Mouse (Mus musculus): ENCODE measurements around the gene Spint2. TPM values are rescaled to one million over a fixed set of nuclear protein-coding genes. Genes with fewer than 3 reads are reported as not detected.

The Spint2 gene
- polyA plus RNA-seq, 1 experiment from 2014 or later = 80.7 TPM

- Histone ChIP-seq H3K36me3 (ENCODE audit: control insufficient read depth, insufficient read depth, low read length) (no peaks in the 10 kb centered on the region), H3K4me3 (ENCODE audit: low read depth, low read length) (no peak overlapping the region), H3K4me1 (ENCODE audit: control insufficient read depth, insufficient read depth, low read length) (no peaks in the 10 kb centered on the region; the same call in 1 of the 2 replicates), H3K9ac (ENCODE audit: low read length) (no peak overlapping the region), H3K27ac (replicated peaks; ENCODE audit: low read depth, low read length) (no peak overlapping the region), H3K27me3 (ENCODE audit: control insufficient read depth, insufficient read depth, low read length) (peaks cover 26% of the 10 kb centered on the region), H3K9me3 (ENCODE audit: control insufficient read depth, low read length) (no peaks in the 10 kb centered on the region), H3K4me2 (ENCODE audit: low read depth, severe bottlenecking) (no peak overlapping the region)
- WGBS = 85% methylated on average over 6 of the region's 6 CpGs
- no peak for DNase-seq (ENCODE audit: low spot score)
- ATAC-seq (ENCODE audit: insufficient number of reproducible peaks, low FRiP score, low TSS enrichment, low read depth) = no peak
These were observed 48.0 kb downstream of the Spint2 start for GRCm38 (mm10) chr7:29233745-29234144.

GRCm38 (mm10) chr7:29232247-29233013, 49.3 kb downstream of the Spint2 start, which contains the start of gene Kcnk6:
Gene Kcnk6, minus strand, starts transcription at chr7:29232515.
- peaks cover 26% of the 10 kb centered on the region for H3K27me3 ChIP-seq (ENCODE audit: control insufficient read depth, insufficient read depth, low read length)
- H3K27ac ChIP-seq (replicated peaks; ENCODE audit: low read depth, low read length) = no peak within 1 kb of the TSS
- peak within 1 kb of the TSS; percentile 53 for H3K4me3 ChIP-seq (ENCODE audit: low read depth, low read length)
- no peaks in the 10 kb centered on the region for H3K36me3 ChIP-seq (ENCODE audit: control insufficient read depth, insufficient read depth, low read length)
- no peaks in the 10 kb centered on the region for H3K4me1 ChIP-seq (ENCODE audit: control insufficient read depth, insufficient read depth, low read length)
- ATAC-seq (ENCODE audit: insufficient number of reproducible peaks, low FRiP score, low TSS enrichment, low read depth) = peak; percentile 26; the same call in 1 of the 2 replicates
- H3K9me3 ChIP-seq (ENCODE audit: control insufficient read depth, low read length) = no peaks in the 10 kb centered on the region
- 2% methylated on average over 56 of the region's 62 CpGs for WGBS
- peak within 1 kb of the TSS; percentile 90 for H3K4me2 ChIP-seq (ENCODE audit: low read depth, severe bottlenecking)
- DNase-seq (ENCODE audit: low spot score) = peak; percentile 41
- peak within 1 kb of the TSS; percentile 75 for H3K9ac ChIP-seq (ENCODE audit: low read length)

GRCm38 (mm10) chr7:29231517-29231916, 50.2 kb downstream of the Spint2 start:
- ATAC-seq (ENCODE audit: insufficient number of reproducible peaks, low FRiP score, low TSS enrichment, low read depth) (no peak), DNase-seq (ENCODE audit: low spot score) (no peak)
- no peaks in the 10 kb centered on the region for H3K36me3 ChIP-seq (ENCODE audit: control insufficient read depth, insufficient read depth, low read length)
- WGBS = 53% methylated on average over 3 of the region's 3 CpGs
- H3K4me1 ChIP-seq (ENCODE audit: control insufficient read depth, insufficient read depth, low read length) = no peaks in the 10 kb centered on the region
- H3K9ac ChIP-seq (ENCODE audit: low read length) = no peak overlapping the region
- H3K9me3 ChIP-seq (ENCODE audit: control insufficient read depth, low read length) = no peaks in the 10 kb centered on the region
- H3K4me2 ChIP-seq (ENCODE audit: low read depth, severe bottlenecking) = peak overlapping the region; percentile 90; the same call in 1 of the 2 replicates
- H3K27ac ChIP-seq (replicated peaks; ENCODE audit: low read depth, low read length) = no peak overlapping the region
- H3K27me3 ChIP-seq (ENCODE audit: control insufficient read depth, insufficient read depth, low read length) = peaks cover 26% of the 10 kb centered on the region
- H3K4me3 ChIP-seq (ENCODE audit: low read depth, low read length) = no peak overlapping the region; the same call in 1 of the 2 replicates

- Histone ChIP-seq H3K4me3 (ENCODE audit: low read depth, low read length) (no peak overlapping the region), H3K9me3 (ENCODE audit: control insufficient read depth, low read length) (no peaks in the 10 kb centered on the region), H3K27ac (replicated peaks; ENCODE audit: low read depth, low read length) (no peak overlapping the region), H3K27me3 (ENCODE audit: control insufficient read depth, insufficient read depth, low read length) (peaks cover 26% of the 10 kb centered on the region), H3K4me1 (ENCODE audit: control insufficient read depth, insufficient read depth, low read length) (peaks cover under 1% of the 10 kb centered on the region), H3K9ac (ENCODE audit: low read length) (no peak overlapping the region), H3K36me3 (ENCODE audit: control insufficient read depth, insufficient read depth, low read length) (no peaks in the 10 kb centered on the region), H3K4me2 (ENCODE audit: low read depth, severe bottlenecking) (no peak overlapping the region)
- ATAC-seq (ENCODE audit: insufficient number of reproducible peaks, low FRiP score, low TSS enrichment, low read depth) = no peak
- WGBS = 63% methylated on average over 3 of the region's 3 CpGs
- DNase-seq (ENCODE audit: low spot score) = no peak
These were observed 51.2 kb downstream of the Spint2 start for GRCm38 (mm10) chr7:29230560-29230959.

GRCm38 (mm10) chr7:29228202-29228601, 53.5 kb downstream of the Spint2 start:
- DNase-seq (ENCODE audit: low spot score) (no peak), ATAC-seq (ENCODE audit: insufficient number of reproducible peaks, low FRiP score, low TSS enrichment, low read depth) (no peak)
- H3K4me1 ChIP-seq (ENCODE audit: control insufficient read depth, insufficient read depth, low read length) = peaks cover 5% of the 10 kb centered on the region
- H3K27me3 ChIP-seq (ENCODE audit: control insufficient read depth, insufficient read depth, low read length) = peaks cover 26% of the 10 kb centered on the region
- H3K27ac ChIP-seq (replicated peaks; ENCODE audit: low read depth, low read length) = no peak overlapping the region
- WGBS = 83% methylated on average over 4 of the region's 4 CpGs
- no peak overlapping the region for H3K4me2 ChIP-seq (ENCODE audit: low read depth, severe bottlenecking)
- H3K9me3 ChIP-seq (ENCODE audit: control insufficient read depth, low read length) = no peaks in the 10 kb centered on the region
- H3K36me3 ChIP-seq (ENCODE audit: control insufficient read depth, insufficient read depth, low read length) = no peaks in the 10 kb centered on the region
- no peak overlapping the region for H3K4me3 ChIP-seq (ENCODE audit: low read depth, low read length)
- no peak overlapping the region for H3K9ac ChIP-seq (ENCODE audit: low read length)

- Histone ChIP-seq H3K4me3 (ENCODE audit: low read depth, low read length) (no peak overlapping the region), H3K9ac (ENCODE audit: low read length) (no peak overlapping the region)
- WGBS = 70% methylated on average over 13 of the region's 13 CpGs
These were observed 56.2 kb downstream of the Spint2 start for GRCm38 (mm10) chr7:29225520-29225919.

GRCm38 (mm10) chr7:29224756-29225394, 56.8 kb downstream of the Spint2 start:
- H3K27me3 ChIP-seq (ENCODE audit: control insufficient read depth, insufficient read depth, low read length) = no peaks in the 10 kb centered on the region
- H3K27ac ChIP-seq (replicated peaks; ENCODE audit: low read depth, low read length) = no peak overlapping the region
- H3K9me3 ChIP-seq (ENCODE audit: control insufficient read depth, low read length) = no peaks in the 10 kb centered on the region
- H3K4me3 ChIP-seq (ENCODE audit: low read depth, low read length) = no peak overlapping the region
- H3K36me3 ChIP-seq (ENCODE audit: control insufficient read depth, insufficient read depth, low read length) = no peaks in the 10 kb centered on the region
- H3K9ac ChIP-seq (ENCODE audit: low read length) = no peak overlapping the region
- H3K4me2 ChIP-seq (ENCODE audit: low read depth, severe bottlenecking) = peak overlapping the region; percentile 29; the same call in 1 of the 2 replicates
- ATAC-seq (ENCODE audit: insufficient number of reproducible peaks, low FRiP score, low TSS enrichment, low read depth) (0 out of 2 replicates have a peak, but pooled peaks have one; percentile 44), DNase-seq (ENCODE audit: low spot score) (peak; percentile 62)
- WGBS = 10% methylated on average over 16 of the region's 16 CpGs
- peaks cover 5% of the 10 kb centered on the region for H3K4me1 ChIP-seq (ENCODE audit: control insufficient read depth, insufficient read depth, low read length)

More at GRCm38 (mm10) chr7:29225520-29225919, 56.2 kb downstream of the Spint2 start:
- no peaks in the 10 kb centered on the region for H3K9me3 ChIP-seq (ENCODE audit: control insufficient read depth, low read length)
- ATAC-seq (ENCODE audit: insufficient number of reproducible peaks, low FRiP score, low TSS enrichment, low read depth) (no peak), DNase-seq (ENCODE audit: low spot score) (no peak)
- H3K27ac ChIP-seq (replicated peaks; ENCODE audit: low read depth, low read length) = no peak overlapping the region
- peaks cover 5% of the 10 kb centered on the region for H3K4me1 ChIP-seq (ENCODE audit: control insufficient read depth, insufficient read depth, low read length)
- no peaks in the 10 kb centered on the region for H3K36me3 ChIP-seq (ENCODE audit: control insufficient read depth, insufficient read depth, low read length)
- H3K27me3 ChIP-seq (ENCODE audit: control insufficient read depth, insufficient read depth, low read length) = 0 out of 2 replicates have a peak, but pooled peaks cover under 1% of the 10 kb centered on the region
- H3K4me2 ChIP-seq (ENCODE audit: low read depth, severe bottlenecking) = peak overlapping the region; percentile 29; the same call in 1 of the 2 replicates

GRCm38 (mm10) chr7:29214846-29215245, 66.9 kb downstream of the Spint2 start:
- WGBS = 44% methylated on average over 15 of the region's 15 CpGs
- Histone ChIP-seq H3K4me3 (ENCODE audit: low read depth, low read length) (no peak overlapping the region), H3K9me3 (ENCODE audit: control insufficient read depth, low read length) (no peaks in the 10 kb centered on the region), H3K4me1 (ENCODE audit: control insufficient read depth, insufficient read depth, low read length) (no peaks in the 10 kb centered on the region), H3K36me3 (ENCODE audit: control insufficient read depth, insufficient read depth, low read length) (no peaks in the 10 kb centered on the region), H3K9ac (ENCODE audit: low read length) (no peak overlapping the region), H3K27me3 (ENCODE audit: control insufficient read depth, insufficient read depth, low read length) (peaks cover 3% of the 10 kb centered on the region; the same call in 1 of the 2 replicates), H3K27ac (replicated peaks; ENCODE audit: low read depth, low read length) (no peak overlapping the region), H3K4me2 (ENCODE audit: low read depth, severe bottlenecking) (no peak overlapping the region)
- DNase-seq (ENCODE audit: low spot score) = no peak
- no peak for ATAC-seq (ENCODE audit: insufficient number of reproducible peaks, low FRiP score, low TSS enrichment, low read depth)

All from limb, embryonic 11.5 days (tissue).